Mouse (Mus musculus) forebrain, embryonic 16.5 days (tissue): Measurements from ENCODE around the gene Cyp4a10. TPM values are rescaled to one million over a fixed set of nuclear protein-coding genes. Genes with fewer than 3 reads are reported as not detected.
"Not testable (repeated sequence)": the region's sequence is repeated elsewhere in the genome, so short reads cannot be mapped to it uniquely, and the experiment has no call there.

Source experiments
- ATAC-seq: fragments of 200-750 bp; cut with Nextera tagmentation; 2 replicates; pipeline ENCODE4 v1.8.0; 2017; ENCODE audit warnings: mild to moderate bottlenecking, moderate library complexity
- H3K27ac ChIP-seq: fragments of 300-500 bp; sonication (generic); 2 replicates; pipeline ENCODE4 v1.5.1; 2014; ENCODE audit warnings: low read length, control low read depth
- H3K27me3 ChIP-seq: fragments of 300-500 bp; sonication (generic); replicated peaks from 2 replicates; pipeline ENCODE4 v1.6.1; 2014; ENCODE audit warnings: low read length; ENCODE audit not compliant: control insufficient read depth, insufficient read depth
- H3K36me3 ChIP-seq: fragments of 300-500 bp; sonication (generic); 2 replicates; pipeline ENCODE4 v1.6.1; 2014; ENCODE audit not compliant: control insufficient read depth, insufficient read depth
- H3K4me1 ChIP-seq: fragments of 300-500 bp; sonication (generic); replicated peaks from 2 replicates; pipeline ENCODE4 v1.6.1; 2014; ENCODE audit warnings: low read length; ENCODE audit not compliant: control insufficient read depth, insufficient read depth
- H3K4me2 ChIP-seq: fragments of 300-500 bp; sonication (generic); 2 replicates; pipeline ENCODE4 v1.6.1; 2014; ENCODE audit warnings: mild to moderate bottlenecking, low read length, control low read depth
- H3K4me3 ChIP-seq: fragments of 300-500 bp; sonication (generic); replicated peaks from 2 replicates; pipeline ENCODE4 v1.5.1; 2014; ENCODE audit warnings: mild to moderate bottlenecking, low read length, control low read depth
- H3K9ac ChIP-seq: fragments of 300-500 bp; sonication (generic); replicated peaks from 2 replicates; pipeline ENCODE4 v1.6.1; 2014; ENCODE audit warnings: low read depth, low read length, control low read depth
- H3K9me3 ChIP-seq: fragments of 300-500 bp; sonication (generic); 2 replicates; pipeline ENCODE4 v1.6.1; 2016; ENCODE audit warnings: low read length; ENCODE audit not compliant: control insufficient read depth
- WGBS: fragments of 180-500 bp; shearing (Covaris S2); extraction: QIAGEN DNeasy Blood & Tissue Kit; methylation state at CpG from one replicate; pipeline ENCODE4 v1.1.7; 2014; 5-methylcytosine and 5-hydroxymethylcytosine counted together
- polyA plus RNA-seq: library from polyadenylated mRNA; unstranded; fragments of >200 nt; fragmentation: Nextera tagmentation; extraction: Ambion mirVana; gene quantifications from 2 replicates; pipeline ENCODE4 v1.2.1, GENCODE M21; 2015

The Cyp4a10 gene
- polyA plus RNA-seq, result not detected in 2 replicates

DNA sequence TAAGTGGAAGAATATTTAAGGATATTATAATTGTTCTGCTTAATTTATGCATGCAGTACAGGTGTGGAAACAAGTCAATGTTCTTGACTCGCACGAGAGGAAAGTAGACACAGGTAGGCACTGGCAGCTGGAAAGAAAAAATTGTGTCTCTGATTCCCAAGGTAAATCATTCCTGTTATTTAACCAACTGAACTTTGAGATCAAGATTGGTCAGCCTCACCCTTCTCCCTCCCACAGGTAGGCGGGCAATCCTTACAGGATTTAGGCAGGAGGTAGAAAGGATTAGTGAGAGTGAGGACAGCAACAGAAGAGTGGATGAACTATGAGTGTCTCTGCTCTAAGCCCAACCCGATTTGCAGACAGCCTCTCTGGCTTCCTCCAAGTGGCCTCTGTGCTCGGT lies at the start of gene Cyp4a10:
TSS of gene Cyp4a10 (plus strand) at position 265 of the 400 bp plus-strand sequence.
- not testable (repeated sequence) for H3K27ac ChIP-seq, H3K9ac ChIP-seq, H3K9me3 ChIP-seq, ATAC-seq, H3K4me3 ChIP-seq, H3K36me3 ChIP-seq, H3K4me1 ChIP-seq, H3K27me3 ChIP-seq, H3K4me2 ChIP-seq
- WGBS, result 87% methylated on average over 5 of the region's 5 CpGs

DNA sequence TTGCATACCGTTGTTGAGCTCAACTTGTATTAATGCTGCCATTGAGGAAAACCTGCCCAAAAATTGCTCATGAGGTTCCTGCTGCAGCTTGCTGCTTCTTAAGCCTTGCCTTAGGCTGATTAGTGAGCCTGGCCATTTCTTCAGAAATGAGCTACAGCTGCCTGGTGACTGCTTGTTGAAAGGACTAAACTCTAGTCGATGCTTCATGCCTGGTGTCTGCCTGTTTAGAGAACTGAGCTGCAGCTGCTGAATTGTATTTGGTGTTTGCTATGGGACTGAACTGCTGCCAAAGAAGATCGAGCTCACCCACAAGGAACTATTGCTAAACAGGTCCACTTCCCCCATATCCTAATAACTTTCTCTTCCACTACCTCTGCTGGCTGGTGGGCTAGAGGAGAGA lies 44.5 kb upstream of the Cyp4a10 start:
- H3K27ac ChIP-seq, H3K4me3 ChIP-seq, H3K4me1 ChIP-seq, H3K4me2 ChIP-seq, ATAC-seq, H3K36me3 ChIP-seq, H3K27me3 ChIP-seq, H3K9me3 ChIP-seq, H3K9ac ChIP-seq: not testable (repeated sequence)
- WGBS, result 78% methylated on average over 3 of the region's 3 CpGs

DNA sequence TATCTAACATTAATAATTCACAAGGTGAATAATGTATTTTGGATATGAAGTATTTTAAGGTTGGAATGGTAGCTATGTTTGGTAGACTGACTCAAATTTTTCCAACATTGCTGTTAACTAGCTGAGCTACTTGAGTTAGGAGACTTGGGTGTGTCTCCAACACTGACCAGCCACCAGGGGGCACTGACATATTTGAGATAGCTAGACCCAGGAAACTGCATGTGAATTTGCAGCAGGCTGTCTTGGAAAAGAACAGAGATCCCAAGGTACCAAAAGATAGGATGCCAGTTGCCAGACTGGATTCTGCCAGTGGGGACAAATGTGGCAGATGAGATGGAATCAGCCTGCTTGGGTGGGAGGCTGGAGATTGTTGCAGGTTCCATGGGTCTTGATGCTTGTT lies 42.0 kb upstream of the Cyp4a10 start:
- not testable (repeated sequence) for H3K9ac ChIP-seq, H3K9me3 ChIP-seq, H3K4me1 ChIP-seq, H3K27ac ChIP-seq, H3K4me2 ChIP-seq, H3K27me3 ChIP-seq, ATAC-seq, H3K36me3 ChIP-seq, H3K4me3 ChIP-seq

GRCm38 (mm10) chr4:115481006-115481652 lies 36.9 kb upstream of the Cyp4a10 start:
- WGBS, result 74% methylated on average over 6 of the region's 6 CpGs
- Histone ChIP-seq H3K27ac (no peak overlapping the region), H3K4me1 (no peaks in the 10 kb centered on the region), H3K4me2 (no peak overlapping the region), H3K27me3 (no peaks in the 10 kb centered on the region), H3K4me3 (no peak overlapping the region), H3K9me3 (no peaks in the 10 kb centered on the region), H3K9ac (no peak overlapping the region), H3K36me3 (no peaks in the 10 kb centered on the region)
- no peak for ATAC-seq

DNA sequence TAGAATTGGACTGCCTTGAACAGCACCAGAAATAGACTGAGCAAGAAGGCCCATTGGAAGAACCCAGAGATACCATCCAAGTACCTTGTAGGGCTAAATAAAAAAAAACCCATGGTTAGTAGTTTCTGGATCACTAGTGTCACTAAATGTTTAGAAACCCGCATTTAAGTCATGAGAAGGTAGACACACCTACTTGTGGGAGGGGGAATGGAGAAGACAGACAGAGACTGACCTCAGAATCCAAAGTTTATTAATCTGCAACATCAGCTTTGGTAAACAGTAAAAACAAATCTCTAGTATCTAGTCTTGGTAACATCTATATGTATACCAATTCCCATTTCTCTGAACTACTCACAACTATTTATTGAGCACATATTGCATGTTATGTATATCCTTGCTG lies 22.1 kb upstream of the Cyp4a10 start, which contains the start of gene Cyp4a14:
TSS of gene Cyp4a14 (minus strand) at position 142 of the 400 bp plus-strand sequence.
- Histone ChIP-seq H3K4me3 (no peak within 1 kb of the TSS), H3K4me1 (no peaks in the 10 kb centered on the region), H3K4me2 (no peak within 1 kb of the TSS), H3K27ac (no peak within 1 kb of the TSS), H3K27me3 (no peaks in the 10 kb centered on the region), H3K9ac (no peak within 1 kb of the TSS), H3K9me3 (no peaks in the 10 kb centered on the region), H3K36me3 (no peaks in the 10 kb centered on the region)
- ATAC-seq, result no peak
- WGBS, result 67% methylated on average over 1 of the region's 1 CpGs

- ATAC-seq, result no peak
- Histone ChIP-seq H3K27me3 (no peaks in the 10 kb centered on the region), H3K4me3 (no peak overlapping the region), H3K9ac (no peak overlapping the region), H3K27ac (no peak overlapping the region), H3K9me3 (no peaks in the 10 kb centered on the region), H3K36me3 (no peaks in the 10 kb centered on the region), H3K4me2 (no peak overlapping the region), H3K4me1 (no peaks in the 10 kb centered on the region)
- 91% methylated on average over 3 of the region's 3 CpGs for WGBS
Observed at GRCm38 (mm10) chr4:115497466-115497865, 20.6 kb upstream of the Cyp4a10 start.

DNA sequence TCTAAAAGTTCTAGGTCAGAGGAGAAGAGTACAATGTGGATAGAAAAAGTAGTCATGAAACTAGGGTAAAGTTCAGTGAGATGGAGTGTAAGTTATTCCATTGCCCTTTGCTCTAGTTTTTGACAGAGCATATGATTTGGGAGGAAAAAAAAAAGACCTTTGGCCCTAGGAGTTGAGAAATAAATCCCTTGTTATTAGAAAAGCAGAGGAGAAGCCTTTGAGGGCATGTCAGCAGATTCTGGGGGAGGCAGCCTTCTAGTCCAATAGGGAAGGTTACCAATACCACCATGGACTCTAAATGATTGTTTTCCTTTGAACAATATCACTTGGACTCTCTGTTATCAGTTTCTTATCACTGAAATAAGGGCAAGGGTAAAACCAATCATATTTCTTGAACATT lies 4.1 kb upstream of the Cyp4a10 start:
- H3K27me3 ChIP-seq, H3K9ac ChIP-seq, H3K9me3 ChIP-seq, H3K4me3 ChIP-seq, H3K27ac ChIP-seq, H3K4me2 ChIP-seq, H3K4me1 ChIP-seq, ATAC-seq, H3K36me3 ChIP-seq: not testable (repeated sequence)

GRCm38 (mm10) chr4:115519444-115519843 lies 1.4 kb downstream of the Cyp4a10 start:
- Histone ChIP-seq H3K4me3 (no peak overlapping the region), H3K4me2 (no peak overlapping the region), H3K9ac (no peak overlapping the region), H3K9me3 (no peaks in the 10 kb centered on the region), H3K4me1 (no peaks in the 10 kb centered on the region), H3K27ac (no peak overlapping the region), H3K27me3 (no peaks in the 10 kb centered on the region), H3K36me3 (no peaks in the 10 kb centered on the region)
- no peak for ATAC-seq
- WGBS, result 87% methylated on average over 4 of the region's 4 CpGs

GRCm38 (mm10) chr4:115521766-115522165 lies 3.7 kb downstream of the Cyp4a10 start:
- Histone ChIP-seq H3K36me3 (no peaks in the 10 kb centered on the region), H3K4me1 (no peaks in the 10 kb centered on the region), H3K9me3 (no peaks in the 10 kb centered on the region), H3K27me3 (no peaks in the 10 kb centered on the region), H3K4me3 (no peak overlapping the region), H3K9ac (no peak overlapping the region), H3K27ac (no peak overlapping the region), H3K4me2 (no peak overlapping the region)
- 96% methylated on average over 2 of the region's 2 CpGs for WGBS
- no peak for ATAC-seq

- Histone ChIP-seq H3K4me1 (no peaks in the 10 kb centered on the region), H3K9ac (no peak overlapping the region), H3K36me3 (no peaks in the 10 kb centered on the region), H3K27ac (no peak overlapping the region), H3K9me3 (no peaks in the 10 kb centered on the region), H3K4me3 (no peak overlapping the region), H3K27me3 (no peaks in the 10 kb centered on the region), H3K4me2 (no peak overlapping the region)
- WGBS, result 32% methylated on average over 1 of the region's 1 CpGs
- no peak for ATAC-seq
Observed at GRCm38 (mm10) chr4:115545101-115545500, 27.0 kb downstream of the Cyp4a10 start.
